Mouse (Mus musculus): ENCODE results near the gene Ifng.

- TF ChIP-seq POLR2A (IDR thresholded peaks at IDR 0.05; ENCODE audit: extremely low read depth, insufficient read depth, low read length) (no peak), CTCF (IDR thresholded peaks at IDR 0.05; ENCODE audit: low read depth, low read length) (no peak)
Measured at GRCm38 (mm10) chr10:118419000-118419425, 21.8 kb upstream of the Ifng start.
